Mouse (Mus musculus): ENCODE measurements around the gene Pptc7.

The Pptc7 gene

DNA sequence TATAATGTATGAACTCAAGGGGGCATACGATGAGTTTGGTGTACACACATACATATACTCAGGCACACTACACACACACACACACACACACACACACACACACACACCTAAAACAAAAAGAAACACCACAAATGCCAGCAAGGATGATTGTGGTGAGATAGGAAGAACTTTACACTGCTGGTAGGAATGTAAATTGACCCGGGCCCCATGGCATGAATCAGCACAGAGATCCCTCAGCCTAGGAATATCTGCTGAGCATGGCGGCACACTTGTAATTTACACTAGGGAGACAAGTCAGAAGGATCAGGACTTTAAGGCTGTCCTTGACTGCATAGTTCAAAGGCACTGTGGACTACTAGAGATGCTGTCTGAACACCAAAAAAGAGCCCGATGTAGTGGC, 46.1 kb downstream of the Pptc7 start:
- DNase-seq (ENCODE audit: low spot score), result no peak

DNA sequence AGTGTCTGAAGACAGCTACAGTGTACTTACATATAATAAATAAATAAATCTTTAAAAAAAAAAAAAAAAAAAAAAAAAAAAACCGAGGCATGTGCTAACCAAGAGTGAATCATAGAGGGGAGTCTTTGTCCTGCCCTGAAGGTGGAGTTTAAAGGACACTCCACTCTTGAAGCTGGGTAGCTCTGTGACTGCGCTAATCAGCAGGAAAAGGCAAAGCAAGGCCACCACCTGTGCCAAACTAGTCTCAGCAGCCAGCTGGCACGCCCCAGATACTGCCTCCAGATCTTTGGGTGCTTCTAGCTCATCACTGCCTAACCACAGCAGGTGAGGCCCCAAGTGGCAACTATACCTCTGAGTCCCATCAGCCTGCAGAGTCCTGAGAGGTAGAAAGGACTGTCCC, 50.5 kb downstream of the Pptc7 start:
- DNase-seq (ENCODE audit: low spot score), result no peak

DNA sequence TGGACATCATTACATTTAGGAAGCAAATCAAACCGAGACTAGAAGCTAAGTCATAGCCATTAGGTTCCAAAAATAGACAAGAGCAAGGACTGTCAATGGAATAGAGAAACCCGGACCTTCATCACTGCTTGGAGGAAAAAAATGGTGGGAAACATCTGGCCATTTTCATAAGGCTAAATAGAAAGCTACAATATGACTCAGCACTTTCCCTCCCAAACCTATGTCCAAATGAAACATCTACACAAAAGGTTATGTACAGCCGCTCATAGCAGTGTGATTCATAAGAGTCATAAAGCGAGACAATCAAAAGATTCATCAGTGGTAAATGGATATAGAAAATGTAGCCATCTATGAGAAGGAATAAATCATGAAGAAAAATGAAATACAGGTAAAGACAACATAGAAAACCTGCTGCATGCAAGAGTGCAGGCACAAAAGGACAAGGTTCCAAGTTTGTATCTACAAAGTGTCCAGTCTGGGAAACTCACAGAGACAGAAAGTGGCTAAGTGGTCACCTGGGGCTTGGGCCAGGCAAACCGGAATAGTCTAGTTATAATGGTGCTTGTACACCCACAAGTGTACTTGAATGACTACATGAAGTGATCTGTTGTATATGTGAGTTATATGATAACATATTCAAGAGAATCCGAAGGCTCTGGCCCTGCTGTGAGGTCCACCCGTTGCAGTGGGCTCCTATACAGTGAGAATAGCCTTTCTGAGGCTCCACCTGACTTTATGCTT, 52.6 kb downstream of the Pptc7 start:
- DNase-seq (ENCODE audit: low spot score), result no peak

DNA sequence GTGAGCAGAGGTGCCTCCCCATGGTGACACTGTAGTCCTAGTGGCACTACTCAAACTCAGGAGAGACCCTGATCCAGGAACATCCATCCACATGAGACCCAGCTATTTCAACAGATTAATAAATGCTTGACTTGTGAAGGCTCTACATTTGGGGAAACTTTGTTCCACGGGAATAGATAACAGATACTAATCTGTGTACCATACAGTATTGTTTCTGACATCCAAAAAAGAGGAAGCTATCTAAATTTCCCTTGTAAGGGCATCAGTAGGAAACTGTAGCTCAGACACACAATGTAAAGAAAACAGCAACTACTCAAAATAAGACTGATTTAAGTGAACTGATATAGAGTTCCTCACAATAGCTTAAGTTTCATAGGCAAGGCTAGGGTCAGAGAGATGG, 58.7 kb downstream of the Pptc7 start:
- no peak for DNase-seq (ENCODE audit: low spot score)

DNA sequence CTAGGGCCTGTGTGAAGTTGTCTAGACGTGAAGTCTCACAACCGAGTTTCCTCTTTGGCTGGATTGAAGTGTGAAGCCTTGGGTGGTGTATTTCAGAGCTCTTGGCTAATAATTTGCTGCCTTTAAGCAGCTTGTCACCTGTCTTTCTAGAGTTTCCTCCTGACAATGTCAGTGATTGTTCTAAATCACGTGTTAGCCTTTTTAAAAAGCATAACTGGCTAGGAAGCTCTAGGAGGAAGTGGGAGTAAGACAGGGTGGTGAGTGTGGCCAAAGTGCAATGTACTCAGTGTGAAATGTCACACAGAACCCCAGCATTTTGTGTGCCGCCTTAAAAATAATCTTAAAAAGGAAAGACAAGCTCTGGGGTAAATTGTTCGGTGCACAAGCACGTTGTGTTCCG, 59.6 kb downstream of the Pptc7 start:
- DNase-seq (ENCODE audit: low spot score), result no peak

DNA sequence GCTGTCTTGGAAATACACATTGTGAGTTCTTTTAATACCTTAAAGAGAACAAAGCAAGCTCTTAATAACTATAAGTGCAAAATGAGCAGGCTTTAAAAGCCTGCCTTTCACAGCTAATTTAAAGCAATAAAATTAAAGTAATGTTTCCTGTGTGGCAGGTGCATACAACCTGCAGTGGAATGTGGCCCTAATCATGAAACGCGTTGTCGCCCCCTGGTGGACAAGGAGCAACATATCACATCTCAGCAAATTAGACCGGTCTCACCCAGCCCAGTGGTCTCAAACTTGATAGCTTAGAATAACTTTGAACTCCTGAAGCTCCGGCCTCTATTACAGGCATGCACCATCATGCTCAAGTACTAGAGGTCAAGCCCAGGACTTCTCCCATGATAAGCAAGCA, 60.1 kb downstream of the Pptc7 start:
- DNase-seq (ENCODE audit: low spot score), result peak; percentile 58

DNA sequence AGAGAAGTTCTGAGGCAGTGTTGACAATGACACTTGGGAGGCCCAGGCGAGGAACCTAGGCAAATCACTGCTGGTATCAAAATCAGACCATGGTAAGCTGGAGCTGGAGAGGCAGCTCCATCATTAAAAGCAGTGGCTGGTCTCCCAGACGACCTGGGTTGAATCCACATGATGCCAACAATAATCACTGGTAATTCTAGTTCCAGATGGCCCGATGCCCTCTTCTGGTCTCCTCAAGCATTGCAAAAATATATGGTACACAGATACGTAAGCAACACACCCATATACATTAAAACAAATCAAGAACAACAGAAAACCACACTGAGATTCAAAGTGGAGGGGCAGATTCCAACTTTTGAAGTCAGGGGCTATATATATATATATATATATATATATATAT, 61.6 kb downstream of the Pptc7 start:
- no peak for DNase-seq (ENCODE audit: low spot score)

DNA sequence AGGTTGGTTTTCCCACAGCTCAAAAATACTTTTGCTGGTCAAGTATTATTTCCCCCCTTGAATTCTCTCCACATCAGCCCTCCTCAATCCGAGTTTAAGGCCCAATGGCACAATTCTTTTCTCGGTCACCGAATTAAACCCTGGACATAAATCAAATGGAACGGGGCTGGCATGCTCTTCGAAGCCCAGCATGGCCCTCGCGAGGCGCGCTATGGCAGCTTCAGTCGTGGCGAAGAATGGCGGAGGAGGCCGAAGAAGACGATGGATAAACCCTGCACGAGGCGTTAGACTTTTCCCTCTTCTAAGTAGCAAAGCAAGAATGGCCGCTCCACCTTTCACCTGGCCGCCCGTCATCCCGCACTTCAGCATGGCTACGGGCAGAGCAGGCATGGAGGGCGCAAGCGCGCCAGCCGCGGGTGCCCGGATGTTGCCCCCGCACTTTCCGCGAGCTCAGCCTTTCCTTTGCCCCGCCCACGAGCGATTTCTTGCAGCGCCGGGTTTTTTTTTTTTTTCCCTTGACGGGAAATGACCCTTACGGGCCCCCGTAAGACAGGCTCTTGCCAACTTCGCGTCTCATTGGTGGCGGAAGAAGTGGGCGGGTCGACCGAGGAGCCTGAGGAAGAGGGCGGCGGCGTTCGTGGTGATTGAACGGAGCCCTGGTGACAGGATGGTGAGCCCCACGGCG, 69.8 kb downstream of the Pptc7 start, which contains the start of the genes Rad9b and Vps29:
TSS of gene Rad9b (minus strand) at position 427 of the 685 bp plus-strand sequence.
TSS of gene Vps29 (plus strand) at position 563 of the 685 bp plus-strand sequence.
- peak; percentile 98 for DNase-seq (ENCODE audit: low spot score)

DNA sequence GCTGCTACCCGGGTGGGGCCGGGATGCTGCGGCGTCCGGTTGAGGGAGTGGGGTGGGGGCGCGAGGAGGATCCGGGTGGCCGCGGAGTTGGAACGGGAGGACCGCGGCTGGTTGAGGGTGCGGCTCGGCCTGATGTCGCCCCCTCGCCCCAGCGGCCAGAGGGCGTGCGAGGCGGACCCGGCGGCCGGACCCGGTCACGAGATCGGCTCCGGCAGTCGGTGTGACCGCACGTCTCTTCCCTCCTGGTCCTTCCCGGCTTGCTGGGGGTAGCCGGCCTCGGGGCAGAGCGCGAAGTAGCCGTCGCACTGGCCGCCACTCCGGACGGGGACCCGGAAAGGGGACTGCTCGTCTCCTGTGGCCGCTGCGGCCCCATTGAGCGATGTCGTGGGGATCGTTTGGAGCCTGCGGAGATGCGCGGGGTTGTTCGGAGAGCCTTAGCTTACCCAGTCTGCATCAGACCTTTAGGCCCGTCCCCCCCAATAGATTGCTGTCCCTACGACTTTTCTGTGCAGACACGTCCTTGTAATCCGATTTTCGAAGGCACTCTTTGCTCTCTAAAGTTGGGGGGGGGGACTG, 70.4 kb downstream of the Pptc7 start:
- DNase-seq (ENCODE audit: low spot score), result no peak

DNA sequence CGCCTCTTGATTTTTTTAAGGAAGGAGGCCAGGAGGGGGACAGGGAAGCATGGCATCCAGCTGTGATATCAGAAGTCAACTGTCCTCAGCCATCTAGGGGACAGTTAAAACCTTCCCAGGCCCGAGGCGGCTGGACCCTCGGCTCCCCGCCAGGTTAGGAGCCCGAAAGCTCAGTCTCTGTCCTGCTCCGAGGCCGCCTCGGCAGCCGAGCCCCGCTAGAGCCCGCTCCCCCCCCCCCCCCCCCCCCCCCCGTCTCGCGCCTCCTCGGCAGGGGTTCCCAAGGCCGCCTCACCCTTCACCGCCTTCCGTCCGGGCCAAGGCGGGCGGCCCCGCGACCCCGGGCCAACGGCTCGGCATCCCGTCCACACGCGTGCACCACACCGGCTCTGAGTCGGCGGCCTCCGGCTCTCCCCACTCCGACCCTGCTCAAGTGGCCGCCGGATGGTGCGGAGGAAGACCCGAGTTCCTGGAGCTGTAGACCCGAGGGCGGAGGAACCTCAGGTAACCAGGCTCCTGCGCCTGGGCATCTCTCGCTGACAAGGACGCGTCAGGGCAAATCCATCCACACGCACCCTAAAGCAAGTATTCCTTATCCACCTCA, 87.5 kb downstream of the Pptc7 start, which contains the start of gene Gpn3:
TSS of gene Gpn3 (plus strand) at position 286 of the 601 bp plus-strand sequence.
- no peak for DNase-seq (ENCODE audit: low spot score)

DNA sequence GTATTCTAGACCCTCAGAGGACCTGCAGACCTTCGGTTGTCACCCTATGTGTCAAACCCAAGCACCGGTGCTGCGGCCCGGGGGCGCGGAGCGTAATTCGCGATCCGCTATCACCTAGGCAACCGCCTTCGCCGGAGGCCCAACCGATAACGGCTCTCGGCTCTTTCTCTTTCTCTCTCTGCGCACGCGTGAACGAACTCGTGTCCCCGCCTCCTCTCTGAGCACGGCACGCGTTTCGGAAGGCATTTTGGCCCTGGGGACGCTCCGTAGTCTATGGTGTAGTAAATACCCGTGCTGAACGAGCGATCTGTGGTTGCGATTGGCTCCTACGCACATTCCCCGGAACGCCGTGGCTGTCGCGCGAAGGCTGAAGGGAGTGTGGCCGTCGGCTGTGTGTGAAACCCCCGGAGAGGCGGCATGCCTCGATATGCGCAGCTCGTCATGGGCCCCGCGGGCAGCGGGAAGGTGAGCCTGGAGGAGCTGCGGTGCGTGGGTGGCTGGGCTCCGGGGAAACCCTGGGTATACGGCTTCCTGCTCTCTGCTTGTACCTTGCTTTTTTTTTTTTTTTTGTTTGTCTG, 88.1 kb downstream of the Pptc7 start, which contains the start of gene Fam216a:
TSS of gene Fam216a (minus strand) at position 173 of the 578 bp plus-strand sequence.
- peak; percentile 97 for DNase-seq (ENCODE audit: low spot score)

DNA sequence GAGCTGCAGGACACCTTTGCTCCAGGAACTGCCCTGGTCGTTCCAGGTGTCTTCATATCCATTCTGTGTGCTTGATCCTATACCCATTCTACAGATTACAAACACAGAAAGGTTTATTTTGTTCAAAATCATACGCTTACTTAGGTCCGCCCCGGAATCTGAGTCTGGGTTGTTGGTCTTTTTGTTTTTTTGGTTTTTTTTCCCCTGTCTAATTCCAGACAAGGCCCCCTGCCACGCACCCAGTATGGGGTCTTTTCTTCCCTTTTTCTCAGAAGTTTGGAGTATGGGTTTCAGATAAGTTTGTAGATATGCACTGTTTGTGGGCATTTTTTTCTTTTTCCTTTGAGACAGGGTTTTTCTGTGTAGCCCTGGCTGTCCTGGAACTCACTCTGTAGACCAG, 88.7 kb downstream of the Pptc7 start:
- no peak for DNase-seq (ENCODE audit: low spot score)
